Mouse (Mus musculus) CH12.LX (cell line): ENCODE measurements around the gene Rpn1.

Source experiments
- CTCF ChIP-seq, 2 experiments: IDR thresholded peaks in 1 of 2; conservative IDR thresholded peaks in 1 of 2; 2 replicates each; pipeline ENCODE4 v1.5.1; 2011 to 2012; ENCODE audit warnings: low read depth in 2 of 2, low read length in 2 of 2, improper control_type of control experiment in 1 of 2, inconsistent platforms in 1 of 2, mild to moderate bottlenecking in 1 of 2, moderate library complexity in 1 of 2
- EP300 ChIP-seq: IDR thresholded peaks from 2 replicates; pipeline ENCODE4 v1.6.1; 2011; ENCODE audit warnings: low read length, improper control_type of control experiment
- HCFC1 ChIP-seq: IDR thresholded peaks from 2 replicates; pipeline ENCODE4 v1.6.1; 2012; ENCODE audit warnings: low read depth, mild to moderate bottlenecking, inconsistent platforms, low read length, improper control_type of control experiment
- MXI1 ChIP-seq: IDR thresholded peaks from 2 replicates; pipeline ENCODE4 v1.6.1; 2011; ENCODE audit warnings: mild to moderate bottlenecking, low read depth, low read length, improper control_type of control experiment
- NRF1 ChIP-seq: IDR thresholded peaks from 2 replicates; pipeline ENCODE4 v1.6.1; 2014; ENCODE audit warnings: low read depth, mild to moderate bottlenecking, inconsistent platforms, low read length, improper control_type of control experiment, moderate library complexity
- POLR2A ChIP-seq: IDR thresholded peaks from 2 replicates; pipeline ENCODE4 v1.6.1; 2011; ENCODE audit warnings: low read depth, mild to moderate bottlenecking, improper control_type of control experiment, low read length
- RCOR1 ChIP-seq: conservative IDR thresholded peaks from 2 replicates; pipeline ENCODE4 v1.6.1; 2012; ENCODE audit warnings: low read depth, mild to moderate bottlenecking, inconsistent platforms, low read length, improper control_type of control experiment
- USF1 ChIP-seq: IDR thresholded peaks from 2 replicates; pipeline ENCODE4 v1.6.1; 2014; ENCODE audit warnings: low read depth, mild to moderate bottlenecking, inconsistent platforms, low read length, improper control_type of control experiment
- ZNF384 ChIP-seq: IDR thresholded peaks from 2 replicates; pipeline ENCODE4 v1.6.1; 2012; ENCODE audit warnings: low read depth, low read length, improper control_type of control experiment, inconsistent platforms

GRCm38 (mm10) chr6:88062398-88062797 is 21.9 kb upstream of the Rpn1 start:
- TF ChIP-seq NRF1 (no peak), POLR2A (no peak), CTCF (conservative IDR thresholded peaks at IDR 0.05 in 1 of 2, IDR thresholded peaks at IDR 0.05 in 1 of 2; ENCODE audit: low read depth in 2 of 2, low read length in 2 of 2) (no peak), HCFC1 (no peak), ZNF384 (no peak), EP300 (no peak), RCOR1 (no peak), MXI1 (no peak), USF1 (no peak)
